Mouse (Mus musculus) spleen, adult 2 months (tissue): ENCODE results near the gene Ndufa4l2. TPM values are rescaled to one million over a fixed set of nuclear protein-coding genes. Genes with fewer than 3 reads are reported as not detected.

Source experiments
- DNase-seq, 2 experiments: peaks; one replicate each; pipeline versions ENCODE4 v3.0.0 to v3.0.0-alpha.2; 2012 to 2021; ENCODE audit warnings: low spot score in 2 of 2, low read depth in 1 of 2
- H3K27ac ChIP-seq: fragments of 200-500 bp; 2 replicates; pipeline ENCODE4 v1.5.1; 2012; ENCODE audit warnings: low read length, inconsistent platforms; ENCODE audit not compliant: insufficient read depth
- H3K27me3 ChIP-seq: fragments of 200-500 bp; 2 replicates; pipeline ENCODE4 v1.6.1; 2012; ENCODE audit warnings: mild to moderate bottlenecking, moderate library complexity, low read length, inconsistent platforms; ENCODE audit not compliant: control insufficient read depth, insufficient read depth
- H3K36me3 ChIP-seq: fragments of 200-500 bp; 2 replicates; pipeline ENCODE4 v1.6.1; 2012; ENCODE audit warnings: mild to moderate bottlenecking, low read length, inconsistent platforms; ENCODE audit not compliant: control insufficient read depth, insufficient read depth
- H3K4me1 ChIP-seq: fragments of 200-500 bp; 2 replicates; pipeline ENCODE4 v1.6.1; 2011; ENCODE audit warnings: inconsistent platforms; ENCODE audit not compliant: control insufficient read depth, insufficient read depth, insufficient read length
- H3K4me3 ChIP-seq: fragments of 200-500 bp; 2 replicates; pipeline ENCODE4 v1.5.1; 2011; ENCODE audit warnings: mild to moderate bottlenecking, inconsistent platforms; ENCODE audit not compliant: insufficient read depth, insufficient read length; ENCODE audit errors: extremely low read depth
- CTCF ChIP-seq: fragments of 200-500 bp; IDR thresholded peaks from 2 replicates; pipeline ENCODE4 v1.5.1; 2011; ENCODE audit warnings: mild to moderate bottlenecking, inconsistent platforms; ENCODE audit not compliant: insufficient read depth, insufficient read length, insufficient replicate concordance; ENCODE audit errors: extremely low read depth
- POLR2A ChIP-seq: fragments of 200-500 bp; IDR thresholded peaks from 2 replicates; pipeline ENCODE4 v1.6.1; 2011; ENCODE audit warnings: low read depth, low read length, inconsistent platforms
- WGBS: fragments of 180-500 bp; shearing (Covaris S2); methylation state at CpG from one replicate; pipeline ENCODE4 v1.1.7; 2018; 5-methylcytosine and 5-hydroxymethylcytosine counted together
- polyA plus RNA-seq: library from polyadenylated mRNA; depleted of rRNA; stranded (reverse); fragments of >200 nt; gene quantifications from 2 replicates; pipeline ENCODE4 v1.2.3, GENCODE M21; 2012

Gene Ndufa4l2
- polyA plus RNA-seq, 1 experiment, result 6.9 TPM

- Histone ChIP-seq H3K4me1 (peaks cover 6% of the 10 kb centered on the region; the same call in 1 of the 2 replicates), H3K27ac (no peak overlapping the region), H3K27me3 (peaks cover 28% of the 10 kb centered on the region), H3K36me3 (no peaks in the 10 kb centered on the region), H3K4me3 (peak overlapping the region; percentile 31; the same call in 1 of the 2 replicates)
- no peak for TF ChIP-seq POLR2A
- no peak; the same call in 1 of the 2 replicates for TF ChIP-seq CTCF
- DNase-seq, result peak in 1 of 2 experiments; percentile 27
- WGBS, result under 1% methylated on average over 26 of the region's 26 CpGs
These were observed 11.9 kb downstream of the Ndufa4l2 start for GRCm38 (mm10) chr10:127526681-127527080.

GRCm38 (mm10) chr10:127527481-127527880, 12.7 kb downstream of the Ndufa4l2 start:
- H3K27ac ChIP-seq, result no peak overlapping the region
- peaks cover 33% of the 10 kb centered on the region for H3K27me3 ChIP-seq
- 17% methylated on average over 17 of the region's 17 CpGs for WGBS
- TF ChIP-seq POLR2A (no peak), CTCF (no peak)
- DNase-seq, result no peak
- no peaks in the 10 kb centered on the region for H3K36me3 ChIP-seq
- H3K4me1 ChIP-seq, result peaks cover 6% of the 10 kb centered on the region; the same call in 1 of the 2 replicates
- H3K4me3 ChIP-seq, result no peak overlapping the region

GRCm38 (mm10) chr10:127530945-127531344, 16.2 kb downstream of the Ndufa4l2 start:
- H3K4me3 ChIP-seq, result no peak overlapping the region
- peaks cover 38% of the 10 kb centered on the region for H3K27me3 ChIP-seq
- H3K4me1 ChIP-seq, result peaks cover 18% of the 10 kb centered on the region
- TF ChIP-seq POLR2A (no peak), CTCF (no peak)
- no peak for DNase-seq
- WGBS, result 6% methylated on average over 21 of the region's 25 CpGs
- H3K27ac ChIP-seq, result no peak overlapping the region
- H3K36me3 ChIP-seq, result no peaks in the 10 kb centered on the region

GRCm38 (mm10) chr10:127531548-127531947, 16.8 kb downstream of the Ndufa4l2 start:
- H3K36me3 ChIP-seq, result no peaks in the 10 kb centered on the region
- WGBS, result 5% methylated on average over 4 of the region's 4 CpGs

GRCm38 (mm10) chr10:127534036-127534928, 19.5 kb downstream of the Ndufa4l2 start, which contains the start of gene Nxph4:
TSS of gene Nxph4 (minus strand) at chr10:127534559.
- TF ChIP-seq POLR2A, result no peak
- TF ChIP-seq CTCF, result no peak
- WGBS, result 1% methylated on average over 69 of the region's 78 CpGs
- Histone ChIP-seq H3K36me3 (no peaks in the 10 kb centered on the region), H3K27ac (no peak within 1 kb of the TSS), H3K27me3 (peaks cover 28% of the 10 kb centered on the region), H3K4me1 (peaks cover 13% of the 10 kb centered on the region), H3K4me3 (peak within 1 kb of the TSS; percentile 46; the same call in 1 of the 2 replicates)
- DNase-seq, result no peak

More at GRCm38 (mm10) chr10:127531548-127531947, 16.8 kb downstream of the Ndufa4l2 start:
- no peak for DNase-seq
- H3K27me3 ChIP-seq, result peaks cover 36% of the 10 kb centered on the region
- no peak overlapping the region for H3K27ac ChIP-seq
- no peak for TF ChIP-seq CTCF
- no peak for TF ChIP-seq POLR2A
- H3K4me3 ChIP-seq, result no peak overlapping the region
- peaks cover 15% of the 10 kb centered on the region for H3K4me1 ChIP-seq

- H3K27me3 ChIP-seq, result peaks cover 28% of the 10 kb centered on the region
- no peaks in the 10 kb centered on the region for H3K36me3 ChIP-seq
- H3K4me3 ChIP-seq, result peak overlapping the region; percentile 36; the same call in 1 of the 2 replicates
- no peak for TF ChIP-seq CTCF
- H3K27ac ChIP-seq, result no peak overlapping the region
- H3K4me1 ChIP-seq, result peaks cover 13% of the 10 kb centered on the region
- no peak for DNase-seq
- 3% methylated on average over 30 of the region's 30 CpGs for WGBS
These were observed 20.2 kb downstream of the Ndufa4l2 start for GRCm38 (mm10) chr10:127534929-127535384.
